Mouse (Mus musculus): ENCODE results near the gene Proca1.

GRCm38 (mm10) chr11:78161968-78162367 lies 31.2 kb upstream of the Proca1 start:
- TF ChIP-seq CTCF (IDR thresholded peaks at IDR 0.05; ENCODE audit: extremely low read depth, insufficient read length, insufficient replicate concordance, low read depth, low read length) (no peak), POLR2A (IDR thresholded peaks at IDR 0.05; ENCODE audit: low read depth, low read length) (no peak)

Data from small intestine, adult 2 months (tissue).